Mouse (Mus musculus) embryonic stem cell, embryonic (primary cell): ENCODE data around the gene Fam192a.

Source experiments
- CTCF ChIA-PET, 4 experiments: fragments of 300-600 bp in 2 of 4; fragments of 350-600 bp in 2 of 4; sonication (Branson Sonifier 250); formaldehyde crosslinking; loops; one replicate each; lab custom pipeline; 2022; ENCODE audit warnings: inconsistent platforms in 2 of 4; lab: Charles Lee
- POLR2A ChIA-PET, 4 experiments: fragments of 300-600 bp in 2 of 4; fragments of 350-600 bp in 2 of 4; sonication (Branson Sonifier 250); formaldehyde crosslinking; loops; one replicate each; lab custom pipeline; 2022; ENCODE audit warnings: antibody characterized with exemption in 4 of 4, inconsistent platforms in 1 of 4; lab: Charles Lee

Gene Fam192a

GRCm38 (mm10) chr8:94601607-94602385 lies at the start of gene Fam192a, which contains the start of gene Rspry1:
TSS of gene Fam192a (minus strand) at chr8:94601997.
TSS of gene Rspry1 (plus strand) at chr8:94601937.
- ChIA-PET POLR2A (interaction anchor here (0.5 to 4.7 kb wide), 54 partner anchors 9 to 1139 kb away, joined by 3 to 27 read pairs (median 4); partner anchors contain the start of genes Arl2bp (in 2 of the 4), Bbs2 (in 2 of the 4), Ciapin1 (in 1 of the 4) and Coq9 (in 1 of the 4)), CTCF (interaction anchor here in 3 of 4 experiments (0.5 to 1.4 kb wide), 5 partner anchors 82 to 448 kb away, joined by 3 to 8 read pairs (median 4); no protein-coding TSS in a partner anchor)

- POLR2A ChIA-PET = interaction anchor here in 2 of 4 experiments (0.7 to 2.3 kb wide), 2 partner anchors 11 to 17 kb away, joined by 3 to 10 read pairs; no protein-coding TSS in a partner anchor
- CTCF ChIA-PET = interaction anchor here in 2 of 4 experiments (1.0 to 1.2 kb wide), 2 partner anchors 12 to 157 kb away, joined by 3 read pairs; no protein-coding TSS in a partner anchor
Observed at GRCm38 (mm10) chr8:94649496-94649895, 47.7 kb upstream of the Fam192a start.

GRCm38 (mm10) chr8:94646165-94646564 lies 44.4 kb upstream of the Fam192a start:
- ChIA-PET CTCF (no interaction called here), POLR2A (interaction anchor here in 1 of 4 experiments (0.5 kb wide), 1 partner anchor 259 kb away, joined by 4 read pairs; no protein-coding TSS in a partner anchor)

- ChIA-PET POLR2A (no interaction called here), CTCF (no interaction called here)
Observed at GRCm38 (mm10) chr8:94645202-94645601, 43.4 kb upstream of the Fam192a start.

GRCm38 (mm10) chr8:94641938-94642337 lies 40.1 kb upstream of the Fam192a start:
- POLR2A ChIA-PET = no interaction called here
- CTCF ChIA-PET = no interaction called here

- CTCF ChIA-PET = no interaction called here
- POLR2A ChIA-PET = interaction anchor here in 1 of 4 experiments (0.6 to 0.8 kb wide), 2 partner anchors 365 to 391 kb away, joined by 4 read pairs; no protein-coding TSS in a partner anchor
Observed at GRCm38 (mm10) chr8:94641183-94641582, 39.4 kb upstream of the Fam192a start.

- CTCF ChIA-PET = no interaction called here
- POLR2A ChIA-PET = interaction anchor here in 1 of 4 experiments (1.3 kb wide), 1 partner anchor 33 kb away, joined by 3 read pairs; the partner anchor contains the start of genes Fam192a and Rspry1
Observed at GRCm38 (mm10) chr8:94634211-94634610, 32.4 kb upstream of the Fam192a start.

GRCm38 (mm10) chr8:94633564-94634194 lies 31.9 kb upstream of the Fam192a start:
- ChIA-PET CTCF (no interaction called here), POLR2A (interaction anchor here in 1 of 4 experiments (1.3 kb wide), 1 partner anchor 32 kb away, joined by 3 read pairs; the partner anchor contains the start of genes Fam192a and Rspry1)

- POLR2A ChIA-PET = interaction anchor here in 1 of 4 experiments (1.0 kb wide), 1 partner anchor 15 kb away, joined by 3 read pairs; no protein-coding TSS in a partner anchor
- CTCF ChIA-PET = no interaction called here
Observed at GRCm38 (mm10) chr8:94624885-94625284, 23.1 kb upstream of the Fam192a start.

GRCm38 (mm10) chr8:94607064-94607463 lies 5.3 kb upstream of the Fam192a start:
- POLR2A ChIA-PET = no interaction called here
- CTCF ChIA-PET = interaction anchor here in 1 of 4 experiments (1.0 kb wide), 1 partner anchor 115 kb away, joined by 3 read pairs; no protein-coding TSS in a partner anchor

GRCm38 (mm10) chr8:94604030-94604429 lies 2.2 kb upstream of the Fam192a start:
- ChIA-PET CTCF (interaction anchor here in 1 of 4 experiments (0.6 kb wide), 1 partner anchor 49 kb away, joined by 3 read pairs; no protein-coding TSS in a partner anchor), POLR2A (interaction anchor here in 1 of 4 experiments (1.2 to 4.7 kb wide), 2 partner anchors 13 to 95 kb away, joined by 4 to 27 read pairs; no protein-coding TSS in a partner anchor)

- POLR2A ChIA-PET = interaction anchor here in 2 of 4 experiments (0.8 to 4.7 kb wide), 20 partner anchors 8 to 504 kb away, joined by 3 to 27 read pairs (median 4); partner anchors contain the start of genes Bbs2 (in 2 of the 2), Arl2bp (in 1 of the 2), Ciapin1 (in 1 of the 2) and Coq9 (in 1 of the 2)
- CTCF ChIA-PET = interaction anchor here in 3 of 4 experiments (0.6 to 1.4 kb wide), 4 partner anchors 101 to 259 kb away, joined by 3 to 8 read pairs (median 4); no protein-coding TSS in a partner anchor
Observed at GRCm38 (mm10) chr8:94602471-94603131, 804 bp upstream of the Fam192a start.

GRCm38 (mm10) chr8:94601034-94601606 lies 677 bp downstream of the Fam192a start:
- CTCF ChIA-PET = interaction anchor here in 1 of 4 experiments (1.3 to 1.4 kb wide), 2 partner anchors 103 to 109 kb away, joined by 5 to 8 read pairs; no protein-coding TSS in a partner anchor
- POLR2A ChIA-PET = interaction anchor here (0.5 to 4.7 kb wide), 51 partner anchors 9 to 1139 kb away, joined by 3 to 27 read pairs (median 4); partner anchors contain the start of genes Arl2bp (in 2 of the 4), Bbs2 (in 2 of the 4), Ciapin1 (in 1 of the 4) and Coq9 (in 1 of the 4)

- ChIA-PET POLR2A (interaction anchor here in 3 of 4 experiments (0.6 to 4.7 kb wide), 12 partner anchors 10 to 422 kb away, joined by 3 to 27 read pairs (median 6); partner anchors contain the start of genes Arl2bp (in 2 of the 3) and Mt1 (in 1 of the 3)), CTCF (no interaction called here)
Observed at GRCm38 (mm10) chr8:94600478-94600877, 1.3 kb downstream of the Fam192a start.

GRCm38 (mm10) chr8:94594211-94594610 lies 7.6 kb downstream of the Fam192a start:
- POLR2A ChIA-PET = no interaction called here
- CTCF ChIA-PET = interaction anchor here in 2 of 4 experiments (1.0 to 1.6 kb wide), 2 partner anchors 9 to 251 kb away, joined by 4 to 5 read pairs; no protein-coding TSS in a partner anchor

- ChIA-PET CTCF (no interaction called here), POLR2A (interaction anchor here in 2 of 4 experiments (0.5 to 4.5 kb wide), 5 partner anchors 10 to 202 kb away, joined by 3 to 27 read pairs (median 4); partner anchors contain the start of genes Fam192a (in 2 of the 2) and Rspry1 (in 2 of the 2))
Observed at GRCm38 (mm10) chr8:94591691-94592090, 10.1 kb downstream of the Fam192a start.
